Mouse (Mus musculus): ENCODE results near the gene Phb2. TPM values are rescaled to one million over a fixed set of nuclear protein-coding genes. Genes with fewer than 3 reads are reported as not detected.

Gene Phb2
- total RNA-seq, 1 experiment from 2014 or later, result 138 TPM

DNA sequence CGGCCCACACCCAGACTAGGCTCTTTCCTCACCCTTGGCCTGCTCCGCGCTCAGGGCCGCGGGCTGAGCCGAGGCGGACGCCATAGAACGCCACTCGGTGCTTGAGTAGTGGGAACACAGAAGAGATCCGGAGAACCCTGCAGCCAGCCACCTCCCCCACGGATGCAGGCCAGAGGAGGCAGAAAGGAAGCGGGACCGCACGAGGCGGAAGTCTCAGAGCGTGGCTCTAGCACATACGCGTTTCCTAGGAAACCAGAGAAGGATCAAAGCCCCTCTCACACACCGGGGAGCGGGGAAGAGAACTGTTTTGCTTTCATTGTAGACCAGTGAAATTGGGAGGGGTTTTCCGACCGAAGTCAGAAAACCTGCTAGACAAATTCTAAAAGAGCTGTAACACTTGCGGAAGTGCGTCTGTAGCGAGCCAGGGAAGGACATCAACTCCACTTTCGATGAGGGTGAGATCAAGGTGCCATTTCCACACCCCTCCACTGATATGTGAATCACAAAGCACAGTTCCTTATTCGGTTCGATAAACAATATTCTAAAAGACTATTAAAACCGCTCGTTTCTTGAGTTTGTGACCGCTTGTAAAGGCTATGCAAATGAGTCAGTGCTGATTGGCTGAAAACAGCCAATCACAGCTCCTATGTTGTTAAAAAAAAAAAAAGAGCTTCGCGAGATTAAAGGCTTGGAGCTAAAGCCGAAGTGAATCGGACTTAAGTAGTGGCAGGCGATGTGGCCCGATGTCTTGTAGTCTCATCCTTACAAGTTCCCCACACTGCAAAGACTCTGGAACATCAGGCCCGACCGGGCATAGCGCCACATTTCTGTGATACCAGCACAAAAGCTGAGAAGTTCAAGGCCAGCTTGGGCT lies 29.0 kb downstream of the Phb2 start, which contains the start of gene Grcc10:
Gene Grcc10, minus strand, starts transcription at position 487 of the 874 bp plus-strand sequence.
- peak; percentile 54 for ATAC-seq (replicated peaks; ENCODE audit: insufficient number of reproducible peaks, low FRiP score, low TSS enrichment, poor library complexity, severe bottlenecking)

DNA sequence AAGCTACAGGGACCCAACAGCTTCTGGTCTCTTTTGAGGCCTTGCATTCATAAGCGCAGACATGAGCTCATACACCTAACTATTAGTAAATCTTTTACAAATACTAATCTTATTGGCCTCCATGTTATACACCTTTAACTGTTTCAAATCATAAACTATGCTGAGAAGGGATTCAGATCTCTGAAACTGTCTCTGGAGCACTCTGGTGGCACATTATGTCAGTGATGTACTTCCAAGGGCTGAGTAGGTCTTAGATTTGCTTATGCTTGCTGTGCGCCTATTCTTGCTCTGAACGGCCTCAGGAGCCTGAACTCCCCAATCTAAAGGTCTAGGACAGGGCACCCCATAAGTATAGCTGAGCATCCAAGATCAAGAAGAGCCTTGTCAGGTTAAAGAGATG lies 29.7 kb downstream of the Phb2 start:
- ATAC-seq (replicated peaks; ENCODE audit: insufficient number of reproducible peaks, low FRiP score, low TSS enrichment, poor library complexity, severe bottlenecking), result no peak

GRCm38 (mm10) chr6:124742839-124743514 lies 30.8 kb downstream of the Phb2 start:
- ATAC-seq (replicated peaks; ENCODE audit: insufficient number of reproducible peaks, low FRiP score, low TSS enrichment, poor library complexity, severe bottlenecking), result no peak

GRCm38 (mm10) chr6:124743647-124744046 lies 31.5 kb downstream of the Phb2 start:
- ATAC-seq (replicated peaks; ENCODE audit: insufficient number of reproducible peaks, low FRiP score, low TSS enrichment, poor library complexity, severe bottlenecking), result no peak

GRCm38 (mm10) chr6:124744755-124745321 lies 32.7 kb downstream of the Phb2 start:
- no peak for ATAC-seq (replicated peaks; ENCODE audit: insufficient number of reproducible peaks, low FRiP score, low TSS enrichment, poor library complexity, severe bottlenecking)

DNA sequence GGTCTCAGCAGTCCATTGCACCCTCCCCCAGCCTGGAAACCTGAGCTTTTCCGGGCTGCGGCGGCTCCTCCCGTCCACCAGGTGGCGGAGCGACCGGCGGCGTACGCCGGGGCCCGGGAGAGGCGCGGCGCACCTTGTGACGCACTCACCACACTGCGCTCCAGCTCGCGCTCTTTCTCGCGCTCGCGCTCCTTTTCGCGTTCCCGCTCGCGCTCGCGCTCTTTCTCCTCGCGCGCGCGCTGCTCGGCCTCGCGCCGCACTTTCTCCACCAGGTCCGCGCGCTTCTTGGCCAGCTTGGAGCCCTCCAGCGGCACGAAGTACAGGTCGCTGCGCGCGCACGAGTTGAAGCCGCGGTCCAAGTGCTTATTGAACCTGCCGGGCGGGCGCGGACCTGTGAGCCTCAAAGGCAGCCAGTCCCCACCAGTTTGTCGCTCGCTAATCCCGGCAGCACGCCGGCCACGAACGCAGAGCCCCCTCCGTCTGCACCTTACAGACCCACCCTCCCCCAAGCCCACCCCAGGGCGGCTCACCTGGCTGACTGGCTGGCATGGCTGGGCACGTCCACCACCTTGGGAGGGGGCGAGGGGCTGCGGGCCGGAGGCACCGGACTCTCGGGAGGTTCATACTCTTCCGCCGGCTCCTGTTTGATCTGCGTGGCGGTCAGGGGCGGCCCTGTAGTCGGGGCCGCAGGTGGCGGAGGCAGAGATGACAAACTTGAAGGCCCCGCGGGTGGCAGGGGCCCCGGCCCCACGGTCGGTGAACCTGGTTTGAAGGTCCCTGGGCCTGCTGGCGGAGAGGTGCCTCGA lies 33.6 kb downstream of the Phb2 start:
- peak; percentile 61 for ATAC-seq (replicated peaks; ENCODE audit: insufficient number of reproducible peaks, low FRiP score, low TSS enrichment, poor library complexity, severe bottlenecking)

GRCm38 (mm10) chr6:124746296-124746605 lies 34.1 kb downstream of the Phb2 start:
- no peak for ATAC-seq (replicated peaks; ENCODE audit: insufficient number of reproducible peaks, low FRiP score, low TSS enrichment, poor library complexity, severe bottlenecking)

GRCm38 (mm10) chr6:124746654-124747632 lies 34.8 kb downstream of the Phb2 start:
- ATAC-seq (replicated peaks; ENCODE audit: insufficient number of reproducible peaks, low FRiP score, low TSS enrichment, poor library complexity, severe bottlenecking), result no peak

GRCm38 (mm10) chr6:124750405-124750804 lies 38.3 kb downstream of the Phb2 start:
- no peak for ATAC-seq (replicated peaks; ENCODE audit: insufficient number of reproducible peaks, low FRiP score, low TSS enrichment, poor library complexity, severe bottlenecking)

DNA sequence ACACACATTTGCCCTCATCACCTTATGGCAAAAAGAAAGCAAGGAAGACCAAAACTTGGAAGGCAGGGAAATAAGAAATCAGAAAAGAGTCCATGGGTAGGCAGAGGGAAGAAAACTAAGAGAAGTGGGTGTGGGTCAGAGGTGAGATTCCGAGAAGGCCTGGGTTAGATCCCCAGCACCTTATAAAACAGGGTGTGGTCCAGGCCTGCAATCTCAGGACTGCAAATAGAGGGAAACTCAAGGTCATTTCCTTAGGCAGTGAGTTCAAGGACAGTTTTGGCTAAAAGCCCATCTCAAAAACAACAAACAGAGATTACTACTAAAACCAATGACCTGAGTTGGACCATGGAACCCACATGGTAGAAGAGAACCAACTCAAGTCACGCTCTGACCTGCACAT lies 41.7 kb downstream of the Phb2 start:
- ATAC-seq (replicated peaks; ENCODE audit: insufficient number of reproducible peaks, low FRiP score, low TSS enrichment, poor library complexity, severe bottlenecking), result no peak

DNA sequence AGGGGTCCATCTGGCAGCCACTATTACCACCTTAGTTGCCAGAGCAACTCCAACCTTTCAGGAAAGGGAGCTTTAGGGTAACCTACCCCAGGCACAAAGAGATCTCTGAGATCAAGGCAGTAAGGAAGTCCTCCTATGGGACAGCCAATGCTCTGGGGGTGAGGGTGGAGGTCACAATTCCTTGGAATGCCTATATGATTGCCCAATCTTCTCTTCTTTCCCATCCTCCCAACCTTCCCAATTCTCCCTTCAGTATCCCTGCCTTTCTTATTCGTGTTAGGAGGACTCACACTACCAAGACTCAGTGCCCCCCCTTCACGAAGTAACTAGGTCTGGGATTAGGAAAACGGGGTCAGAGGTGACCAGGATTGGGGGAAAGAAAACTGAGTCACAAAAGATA lies 43.2 kb downstream of the Phb2 start:
- ATAC-seq (replicated peaks; ENCODE audit: insufficient number of reproducible peaks, low FRiP score, low TSS enrichment, poor library complexity, severe bottlenecking), result no peak

DNA sequence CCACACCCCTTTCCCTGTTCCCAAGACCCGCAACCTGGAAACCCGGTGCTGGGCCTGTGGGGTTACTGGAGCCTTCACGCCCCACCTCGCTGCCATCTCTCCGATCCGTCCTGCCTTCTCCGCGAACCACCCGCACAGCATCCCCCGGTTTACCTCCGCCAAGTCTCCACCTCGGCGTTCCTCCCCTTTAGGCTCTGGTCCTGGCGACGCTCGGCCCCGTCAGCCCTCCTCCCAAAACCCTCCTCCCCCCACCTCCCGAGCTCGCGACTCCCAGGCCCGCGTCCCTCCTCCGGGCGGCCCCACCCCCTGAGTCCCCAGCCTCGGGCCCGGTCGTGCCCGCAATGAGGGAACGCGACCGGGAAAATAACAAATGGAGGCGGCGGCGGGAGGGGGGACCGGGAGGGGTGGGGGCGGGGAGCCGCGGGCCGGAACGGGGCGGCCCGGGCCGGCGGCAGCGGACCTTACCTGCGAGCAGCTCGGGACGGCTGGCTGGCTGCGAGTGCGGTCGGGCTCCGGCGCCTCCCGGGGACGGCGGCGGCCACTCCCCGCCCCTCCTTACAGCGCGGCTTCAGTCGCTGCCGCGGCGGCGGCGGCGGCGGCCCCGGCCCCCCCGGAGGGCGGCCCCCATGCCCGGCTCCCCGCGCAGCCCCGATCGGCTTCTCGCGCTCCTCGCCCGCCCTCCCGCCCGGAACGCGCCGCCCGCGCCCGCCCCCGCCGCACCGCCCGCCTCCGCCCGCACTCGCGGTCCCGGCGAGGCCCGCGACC lies 43.9 kb downstream of the Phb2 start, which contains the start of the genes Gm45234 and Atn1:
Gene Gm45234, minus strand, starts transcription at position 191 of the 765 bp plus-strand sequence.
Gene Atn1, minus strand, starts transcription at position 694 of the 765 bp plus-strand sequence.
- ATAC-seq (replicated peaks; ENCODE audit: insufficient number of reproducible peaks, low FRiP score, low TSS enrichment, poor library complexity, severe bottlenecking), result 0 out of 2 replicates have a peak, but pooled peaks have one; percentile 14

DNA sequence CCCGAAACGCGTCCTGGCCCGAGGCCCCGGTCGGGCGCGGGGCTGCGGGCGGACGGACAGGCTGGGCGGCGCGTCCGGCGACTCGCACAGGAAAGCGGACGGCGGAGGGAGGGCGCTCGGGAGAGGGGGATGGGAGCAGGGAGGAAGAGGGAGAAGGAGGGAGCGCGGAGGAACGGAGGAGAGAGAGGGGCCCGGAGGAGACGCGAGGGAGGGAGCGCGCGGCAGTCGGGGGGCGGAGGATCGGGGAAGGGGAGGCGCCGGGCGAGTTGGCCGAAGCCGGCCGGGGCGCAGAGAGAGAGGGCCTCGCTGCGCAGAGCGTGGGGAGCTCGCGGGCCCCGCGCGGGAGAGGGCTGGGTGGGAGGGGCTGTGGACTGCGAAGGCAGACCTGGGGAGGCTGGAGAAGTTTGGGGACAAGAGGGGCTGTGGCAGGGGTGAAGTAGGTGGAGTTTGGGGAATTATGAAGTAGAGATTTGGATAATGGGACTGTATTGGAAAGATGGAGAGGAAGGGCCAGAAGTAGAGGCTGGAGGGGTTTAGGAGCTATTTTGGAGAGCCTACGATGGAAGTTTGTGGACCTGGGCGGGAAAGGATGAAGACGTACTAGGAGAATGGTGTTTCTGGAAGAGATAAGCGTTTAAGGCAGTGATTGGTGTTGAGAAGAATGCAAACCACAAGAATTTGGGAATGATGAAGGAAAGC lies 44.7 kb downstream of the Phb2 start:
- no peak for ATAC-seq (replicated peaks; ENCODE audit: insufficient number of reproducible peaks, low FRiP score, low TSS enrichment, poor library complexity, severe bottlenecking)

- no peak for ATAC-seq (replicated peaks; ENCODE audit: insufficient number of reproducible peaks, low FRiP score, low TSS enrichment, poor library complexity, severe bottlenecking)
These were observed 45.3 kb downstream of the Phb2 start for GRCm38 (mm10) chr6:124757351-124757880.

- no peak for ATAC-seq (replicated peaks; ENCODE audit: insufficient number of reproducible peaks, low FRiP score, low TSS enrichment, poor library complexity, severe bottlenecking)
These were observed 46.0 kb downstream of the Phb2 start for GRCm38 (mm10) chr6:124757909-124758848.
